Mouse (Mus musculus) brain, embryonic 14.5 days (tissue): ENCODE results near the gene Prpf6.

ENCODE experiments used
- CTCF ChIP-seq: fragments of 200-500 bp; IDR thresholded peaks from 2 replicates; pipeline ENCODE4 v1.5.1; 2012; ENCODE audit warnings: inconsistent platforms, mild to moderate bottlenecking, moderate library complexity, borderline replicate concordance; ENCODE audit not compliant: insufficient read depth, insufficient read length; ENCODE audit errors: extremely low read depth
- POLR2A ChIP-seq: fragments of 200-500 bp; IDR thresholded peaks from 2 replicates; pipeline ENCODE4 v1.6.1; 2012; ENCODE audit warnings: mild to moderate bottlenecking, inconsistent platforms, borderline replicate concordance; ENCODE audit not compliant: poor library complexity, insufficient read depth, insufficient read length, severe bottlenecking; ENCODE audit errors: extremely low read depth

DNA sequence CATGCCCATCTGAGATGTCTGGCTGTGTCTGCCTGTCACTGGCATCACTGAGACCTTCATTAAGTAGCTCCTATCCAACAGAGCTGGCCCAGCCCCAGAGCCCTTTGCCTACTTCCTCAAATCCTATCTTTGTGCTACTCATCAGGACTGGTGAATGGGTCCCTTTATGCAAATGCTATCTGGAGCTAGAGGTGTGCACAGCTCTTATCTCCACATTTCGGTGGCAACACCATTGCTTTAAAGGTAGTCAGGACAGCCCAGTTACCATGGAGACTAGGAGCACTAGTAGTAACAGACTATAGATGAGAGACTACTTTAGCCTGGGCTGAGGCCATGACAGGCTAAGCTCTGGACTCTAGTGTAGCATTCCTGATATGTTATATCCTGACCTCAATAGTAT lies 93.0 kb downstream of the Prpf6 start:
- TF ChIP-seq POLR2A = no peak
- no peak for TF ChIP-seq CTCF
